Mouse (Mus musculus): ENCODE results near the gene Lamb3.

GRCm38 (mm10) chr1:193242863-193243262 lies 35.4 kb downstream of the Lamb3 start:
- TF ChIP-seq CTCF (conservative IDR thresholded peaks at IDR 0.05; ENCODE audit: insufficient read depth, insufficient read length, low read depth, low read length): no peak
- no peak for TF ChIP-seq POLR2A (IDR thresholded peaks at IDR 0.05; ENCODE audit: low read depth, low read length)
